Mouse (Mus musculus) left cerebral cortex, adult 2 months (tissue): ENCODE data around the gene Ech1. TPM values are rescaled to one million over a fixed set of nuclear protein-coding genes. Genes with fewer than 3 reads are reported as not detected.
A peak's percentile ranks its signal among the peaks of the same experiment; 100 is the strongest.

Experiments used
- DNase-seq, 2 experiments: peaks; one replicate each; pipeline ENCODE4 v3.0.0; 2021 to 2022; ENCODE audit warnings: low spot score in 2 of 2, mixed read lengths in 1 of 2; ENCODE audit errors: extremely low spot score in 1 of 2
- H3K27ac ChIP-seq: fragments of 200-600 bp; 2 replicates; pipeline ENCODE4 v1.8.1; 2022
- H3K4me3 ChIP-seq: fragments of 200-600 bp; 2 replicates; pipeline ENCODE4 v1.8.1; 2022
- CTCF ChIP-seq: fragments of 200-600 bp; IDR thresholded peaks from 2 replicates; pipeline ENCODE4 v1.8.1; 2022; ENCODE audit warnings: antibody characterized with exemption, mild to moderate bottlenecking, moderate library complexity
- intact Hi-C: fragments of 180-260 bp; cut with DNase I; formaldehyde crosslinking; loops from one replicate; pipeline ENCODE4 v1.15.1; 2025
- total RNA-seq, 2 experiments: library from RNA; stranded (reverse); gene quantifications; 2 replicates each; pipeline ENCODE4 v1.2.3; 2021

The Ech1 gene
- total RNA-seq, 2 experiments from 2014 or later, result 46.3 to 49.8 TPM

- H3K27ac ChIP-seq, result no peak overlapping the region
- no peak; the same call in 1 of the 2 replicates for TF ChIP-seq CTCF
- intact Hi-C loops, result no loop called here
- no peak for DNase-seq
- H3K4me3 ChIP-seq, result no peak overlapping the region
These were observed 32.4 kb upstream of the Ech1 start for GRCm38 (mm10) chr7:28792391-28793185.

- intact Hi-C loops, result no loop called here
- Histone ChIP-seq H3K27ac (no peak overlapping the region), H3K4me3 (no peak overlapping the region)
- peak; percentile 52 for TF ChIP-seq CTCF
- no peak for DNase-seq
These were observed 31.2 kb upstream of the Ech1 start for GRCm38 (mm10) chr7:28793834-28794233.

- TF ChIP-seq CTCF, result no peak
- intact Hi-C loops, result no loop called here
These were observed 30.5 kb upstream of the Ech1 start for GRCm38 (mm10) chr7:28794496-28794895.

GRCm38 (mm10) chr7:28795832-28796231 lies 29.2 kb upstream of the Ech1 start:
- H3K27ac ChIP-seq, result no peak overlapping the region
- no peak overlapping the region for H3K4me3 ChIP-seq
- TF ChIP-seq CTCF, result no peak
- DNase-seq, result no peak
- intact Hi-C loops, result loop anchor here (2.0 to 5.0 kb wide), 3 partner anchors 71 to 241 kb away; partner anchors contain the start of gene Actn4

More at GRCm38 (mm10) chr7:28794496-28794895, 30.5 kb upstream of the Ech1 start:
- DNase-seq, result no peak
- H3K4me3 ChIP-seq, result no peak overlapping the region
- no peak overlapping the region for H3K27ac ChIP-seq

- intact Hi-C loops, result loop anchor here (2.0 to 5.0 kb wide), 3 partner anchors 70 to 241 kb away; partner anchors contain the start of gene Actn4
- H3K27ac ChIP-seq, result peak overlapping the region; percentile 52
- DNase-seq, result peak; percentile 73 to 84
- peak; percentile 99 for TF ChIP-seq CTCF
- peak overlapping the region; percentile 39 for H3K4me3 ChIP-seq
These were observed 28.4 kb upstream of the Ech1 start for GRCm38 (mm10) chr7:28796562-28796975.

DNA sequence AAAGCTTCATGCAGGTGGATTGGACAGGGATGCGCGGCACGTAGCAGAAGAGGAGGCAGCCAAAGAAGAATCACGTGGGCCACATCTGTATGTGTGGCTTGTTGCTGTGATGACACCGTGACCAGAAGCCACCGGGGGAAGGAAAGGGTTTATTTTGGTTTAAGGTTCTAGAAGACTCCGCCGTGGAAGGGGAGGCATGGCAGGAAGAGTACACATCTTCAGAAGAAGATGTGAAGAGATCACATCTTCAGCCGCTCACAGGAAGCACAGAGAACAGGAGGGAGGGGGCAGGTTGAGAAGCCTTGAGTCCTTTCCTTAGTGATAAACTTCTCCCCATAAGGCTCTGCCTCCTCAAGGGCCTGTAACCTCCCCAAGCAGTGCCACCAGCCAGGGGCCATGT lies 25.0 kb upstream of the Ech1 start:
- H3K4me3 ChIP-seq, result no peak overlapping the region
- intact Hi-C loops, result loop anchor here (5.0 kb wide), 2 partner anchors 162 to 237 kb away; partner anchors contain the start of gene Actn4
- TF ChIP-seq CTCF, result no peak
- DNase-seq, result no peak
- H3K27ac ChIP-seq, result no peak overlapping the region

- no peak for DNase-seq
- no peak for TF ChIP-seq CTCF
- intact Hi-C loops, result no loop called here
- Histone ChIP-seq H3K27ac (peak overlapping the region; percentile 65; the same call in 1 of the 2 replicates), H3K4me3 (no peak overlapping the region)
These were observed 23.6 kb upstream of the Ech1 start for GRCm38 (mm10) chr7:28801451-28801850.

DNA sequence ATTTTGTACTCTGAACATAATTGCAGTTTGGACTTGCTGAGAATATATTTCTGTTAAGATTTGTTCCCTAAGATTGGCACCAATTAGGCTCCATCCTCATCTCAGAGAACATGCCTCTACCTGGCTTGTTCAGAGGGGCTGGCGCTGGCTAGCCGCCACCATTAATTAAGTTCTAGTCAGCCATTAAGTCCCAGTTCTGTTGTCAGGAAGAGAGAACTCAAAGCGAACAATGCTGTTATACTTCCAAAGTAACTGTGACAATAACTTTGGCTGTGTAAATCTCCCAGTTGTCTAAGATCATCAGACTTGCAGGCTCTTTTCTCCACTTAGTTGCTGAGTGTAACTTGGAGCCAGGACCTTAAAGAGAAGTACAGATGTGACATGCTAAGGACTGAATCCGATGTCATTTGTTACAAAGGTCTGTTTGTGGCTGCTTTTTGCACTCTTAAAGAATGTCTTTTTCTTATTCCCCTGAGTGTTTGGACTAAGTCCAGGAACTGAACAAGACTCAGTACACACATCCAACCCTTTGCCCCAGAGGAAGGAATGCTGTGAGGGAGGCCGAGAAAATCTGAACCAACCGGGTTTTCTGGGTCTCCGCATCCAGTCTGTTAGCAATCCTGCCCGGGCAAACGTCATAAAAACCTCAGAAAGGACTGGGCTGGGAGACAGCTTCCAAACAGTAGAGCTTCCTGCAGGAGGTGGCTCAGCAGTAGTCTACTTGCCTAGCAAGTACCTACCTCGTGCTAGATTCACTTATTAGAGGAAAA lies 22.9 kb upstream of the Ech1 start:
- H3K27ac ChIP-seq, result peak overlapping the region; percentile 65
- intact Hi-C loops, result no loop called here
- no peak overlapping the region for H3K4me3 ChIP-seq
- DNase-seq, result no peak
- no peak; the same call in 1 of the 2 replicates for TF ChIP-seq CTCF

- intact Hi-C loops, result no loop called here
- Histone ChIP-seq H3K4me3 (no peak overlapping the region), H3K27ac (peak overlapping the region; percentile 65; the same call in 1 of the 2 replicates)
- no peak for TF ChIP-seq CTCF
- DNase-seq, result no peak
These were observed 22.0 kb upstream of the Ech1 start for GRCm38 (mm10) chr7:28802846-28803588.

DNA sequence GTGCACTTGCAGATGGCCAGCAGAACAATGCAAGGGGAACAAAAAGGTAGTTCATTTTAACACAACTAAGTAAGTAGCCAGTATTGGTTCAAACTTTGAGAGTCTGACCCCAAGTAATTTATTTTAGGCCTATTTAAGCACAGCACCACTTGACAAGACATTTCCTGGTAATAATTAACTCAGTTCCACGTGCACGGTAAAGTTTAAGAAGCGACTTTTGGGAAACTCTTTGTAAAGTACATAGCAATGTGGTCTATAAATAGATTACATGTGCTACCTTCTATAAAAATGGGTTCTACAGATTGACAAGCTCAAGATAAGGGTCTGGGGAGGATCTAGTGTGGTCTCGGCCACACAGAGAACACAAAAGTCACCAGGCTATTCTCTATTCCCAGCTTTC lies 21.3 kb upstream of the Ech1 start:
- TF ChIP-seq CTCF, result no peak
- intact Hi-C loops, result no loop called here
- H3K4me3 ChIP-seq, result no peak overlapping the region
- H3K27ac ChIP-seq, result no peak overlapping the region
- no peak for DNase-seq

DNA sequence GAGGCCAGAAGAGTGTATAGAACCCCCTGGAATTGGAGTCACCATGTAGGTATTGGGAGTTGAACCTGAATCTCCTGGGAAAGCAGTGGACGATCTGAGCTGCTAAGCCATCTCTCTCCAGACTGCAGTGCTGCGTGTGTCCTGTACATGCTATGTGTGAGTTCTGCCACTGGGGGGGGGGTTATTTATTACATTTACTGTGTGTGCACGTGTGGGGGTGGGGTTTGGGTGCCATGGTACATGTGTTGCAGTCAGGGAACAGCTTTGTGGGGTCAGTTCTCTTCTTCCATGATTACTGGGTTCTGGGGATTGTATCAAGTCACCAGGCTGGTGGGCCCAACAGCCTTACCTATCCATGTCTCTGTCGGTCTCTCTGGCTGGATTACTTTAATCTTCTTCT lies 18.1 kb upstream of the Ech1 start:
- DNase-seq, result no peak
- intact Hi-C loops, result no loop called here
- H3K27ac ChIP-seq, result no peak overlapping the region
- no peak overlapping the region for H3K4me3 ChIP-seq
- no peak; the same call in 1 of the 2 replicates for TF ChIP-seq CTCF
